Comparison of ENCODE assay signal across 29 mouse cellular contexts in the genomic region with DNA sequence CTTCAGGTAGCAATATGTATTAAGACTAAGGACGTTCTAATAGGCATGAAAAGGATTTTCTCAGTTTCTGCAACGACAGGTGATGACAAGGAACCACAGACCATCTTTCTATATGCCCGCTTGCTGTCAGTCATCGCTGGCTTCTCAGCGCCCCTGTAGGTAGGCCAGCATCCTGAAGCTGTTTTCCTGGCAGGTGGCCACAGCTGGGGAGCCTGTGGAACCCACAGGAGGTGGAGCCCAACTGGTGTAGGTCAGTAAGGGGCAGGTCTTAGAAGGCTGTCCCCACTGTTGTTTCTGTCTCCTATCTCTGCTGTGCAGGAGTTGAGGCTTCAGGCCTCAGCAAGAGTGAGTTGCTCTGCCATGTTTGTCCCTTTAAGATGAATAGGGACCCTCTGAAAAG. TPM values are rescaled to one million over a fixed set of nuclear protein-coding genes. Genes with fewer than 3 reads are reported as not detected.
"Had no signal": no experiment of that assay in that cellular context is flagged by ENCODE, and none has a peak within 500 bp of the region (broad histone marks: within the 10 kb centered on the region; RNA-seq: fewer than 3 reads in every experiment).

No protein-coding gene starts in this region.

- H3K27ac ChIP-seq: embryonic facial prominence, embryonic 10.5 days; embryonic facial prominence, embryonic 12.5 days; embryonic facial prominence, embryonic 13.5 days; embryonic facial prominence, embryonic 15.5 days; forebrain, embryonic 12.5 days; forebrain, embryonic 13.5 days; forebrain, embryonic 15.5 days; gastrocnemius, adult 2 months; heart, adult 2 months; heart, embryonic 10.5 days had no signal

- H3K27me3 ChIP-seq: embryonic facial prominence, embryonic 12.5 days; embryonic facial prominence, embryonic 13.5 days; embryonic facial prominence, embryonic 15.5 days; forebrain, embryonic 12.5 days; forebrain, embryonic 13.5 days; forebrain, embryonic 15.5 days had no signal

- H3K4me1 ChIP-seq: embryonic facial prominence, embryonic 12.5 days; embryonic facial prominence, embryonic 13.5 days; embryonic facial prominence, embryonic 15.5 days; forebrain, embryonic 12.5 days; forebrain, embryonic 13.5 days; forebrain, embryonic 15.5 days; heart, embryonic 10.5 days had no signal

- H3K9me3 ChIP-seq: embryonic facial prominence, embryonic 10.5 days; embryonic facial prominence, embryonic 12.5 days; embryonic facial prominence, embryonic 13.5 days; embryonic facial prominence, embryonic 15.5 days; forebrain, embryonic 12.5 days; forebrain, embryonic 13.5 days; forebrain, embryonic 15.5 days; heart, embryonic 10.5 days had no signal

- H3K9ac ChIP-seq: embryonic facial prominence, embryonic 12.5 days; embryonic facial prominence, embryonic 13.5 days; embryonic facial prominence, embryonic 15.5 days; forebrain, embryonic 12.5 days; forebrain, embryonic 13.5 days; forebrain, embryonic 15.5 days had no signal

- DNase-seq: cerebellum, adult 2 months; cerebellum, adult 8-10 months; cerebellum, adult 9-10 months; cerebellum, adult 9-11 months; cerebellum, postnatal 10 days; cerebellum, postnatal 14 days; cerebellum, postnatal 25 days; cerebellum, postnatal 36 days; embryo, embryonic 11 days; gastrocnemius, adult 2 months; gastrocnemius, postnatal 10 days; gastrocnemius, postnatal 14 days; gastrocnemius, postnatal 25 days; gastrocnemius, postnatal 36 days; heart, adult 18-20 months; heart, adult 2 months had no signal

- H3K36me3 ChIP-seq: embryonic facial prominence, embryonic 10.5 days; embryonic facial prominence, embryonic 12.5 days; embryonic facial prominence, embryonic 13.5 days; embryonic facial prominence, embryonic 15.5 days; forebrain, embryonic 12.5 days; forebrain, embryonic 15.5 days; heart, embryonic 10.5 days had no signal

- ATAC-seq: forebrain, embryonic 13.5 days; forebrain, embryonic 14.5 days; forebrain, embryonic 15.5 days; forebrain, embryonic 16.5 days had no signal

- H3K4me3 ChIP-seq: embryonic facial prominence, embryonic 10.5 days; embryonic facial prominence, embryonic 12.5 days; embryonic facial prominence, embryonic 13.5 days; embryonic facial prominence, embryonic 15.5 days; erythroblast, embryonic 14.5 days; forebrain, embryonic 12.5 days; forebrain, embryonic 13.5 days; forebrain, embryonic 15.5 days; gastrocnemius, adult 2 months; heart, adult 2 months; heart, embryonic 10.5 days had no signal

- H3K4me2 ChIP-seq: embryonic facial prominence, embryonic 12.5 days; embryonic facial prominence, embryonic 13.5 days; embryonic facial prominence, embryonic 15.5 days; forebrain, embryonic 12.5 days; forebrain, embryonic 13.5 days; forebrain, embryonic 15.5 days had no signal

RNA-seq across cellular contexts. Expression of a gene that starts 37.7 kb away (rescaled TPM):
- total RNA-seq: common myeloid progenitor, adult 5-6 weeks; granulocyte monocyte progenitor cell, adult 5-6 weeks; heart, adult 18-20 months; heart, adult 2 months had no signal
- polyA plus RNA-seq: erythroblast, embryonic 14.5 days had no signal
